Mouse (Mus musculus): ENCODE data around the gene Shb. TPM values are rescaled to one million over a fixed set of nuclear protein-coding genes. Genes with fewer than 3 reads are reported as not detected.

Gene Shb
- total and polyA plus RNA-seq, 2 experiments from 2014 or later: 7.4 to 54.8 TPM

DNA sequence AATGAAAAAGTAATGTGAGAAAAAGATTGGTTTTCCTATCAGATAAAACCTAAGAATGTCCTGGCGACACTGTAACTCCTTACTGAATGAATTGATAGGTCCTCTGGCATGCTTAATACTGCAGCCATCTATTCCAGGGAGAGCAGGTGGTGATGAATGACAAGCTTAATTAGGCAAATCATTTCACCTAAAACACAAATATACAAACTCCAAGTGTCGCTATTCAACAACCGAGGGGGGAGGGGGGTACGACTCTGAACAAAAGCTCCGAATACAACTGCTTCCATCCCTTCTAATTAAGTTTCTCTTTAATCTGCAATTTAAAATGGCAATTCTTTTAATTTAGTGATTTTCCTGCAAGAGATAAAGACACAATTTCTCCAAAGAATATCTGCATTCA, 83.3 kb downstream of the Shb start:
- Histone ChIP-seq H3K9ac (replicated peaks; ENCODE audit: low read depth, low read length) (no peak overlapping the region), H3K4me1 (ENCODE audit: control insufficient read depth, insufficient read depth) (peaks cover 45% of the 10 kb centered on the region), H3K27ac (ENCODE audit: low read depth) (no peak overlapping the region), H3K36me3 (replicated peaks; ENCODE audit: control insufficient read depth, insufficient read depth, low read length) (peaks cover 15% of the 10 kb centered on the region), H3K9me3 (replicated peaks; ENCODE audit: control insufficient read depth, low read length) (no peaks in the 10 kb centered on the region), H3K4me3 (ENCODE audit: low read depth, low read length) (no peak overlapping the region), H3K27me3 (ENCODE audit: control insufficient read depth, insufficient read depth, low read length) (no peaks in the 10 kb centered on the region), H3K4me2 (ENCODE audit: low read depth, low read length) (no peak overlapping the region)
- DNase-seq (ENCODE audit: low spot score): no peak
- 86% methylated on average over 5 of the region's 5 CpGs for WGBS
- TF ChIP-seq CTCF (IDR thresholded peaks at IDR 0.05; ENCODE audit: low read depth): no peak
- TF ChIP-seq EP300 (IDR thresholded peaks at IDR 0.05; ENCODE audit: low read depth): no peak
- ATAC-seq (ENCODE audit: insufficient read depth, low read depth): no peak

DNA sequence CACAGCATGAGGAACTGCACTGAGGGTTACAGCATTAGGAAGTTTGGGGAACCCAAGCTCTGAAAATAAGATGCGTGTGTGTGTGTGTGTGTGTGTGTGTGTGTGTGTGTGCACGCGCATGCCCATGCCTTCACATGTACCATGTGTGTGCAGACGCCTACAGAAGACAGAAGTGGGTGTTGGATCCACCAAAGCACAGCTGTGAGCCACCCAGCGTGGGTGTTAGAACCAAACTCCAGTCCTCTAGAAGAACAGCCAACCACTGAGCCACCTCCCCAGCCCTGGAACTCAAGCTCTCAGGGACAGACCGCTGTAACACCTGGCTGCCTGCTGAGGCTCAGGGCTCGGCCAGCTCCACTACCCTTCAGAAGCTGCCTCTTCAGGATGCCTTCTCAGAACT, 83.8 kb downstream of the Shb start:
- TF ChIP-seq EP300 (IDR thresholded peaks at IDR 0.05; ENCODE audit: low read depth) (no peak), CTCF (IDR thresholded peaks at IDR 0.05; ENCODE audit: low read depth) (no peak)
- Histone ChIP-seq H3K4me1 (ENCODE audit: control insufficient read depth, insufficient read depth) (peaks cover 50% of the 10 kb centered on the region), H3K9ac (replicated peaks; ENCODE audit: low read depth, low read length) (no peak overlapping the region)

DNA sequence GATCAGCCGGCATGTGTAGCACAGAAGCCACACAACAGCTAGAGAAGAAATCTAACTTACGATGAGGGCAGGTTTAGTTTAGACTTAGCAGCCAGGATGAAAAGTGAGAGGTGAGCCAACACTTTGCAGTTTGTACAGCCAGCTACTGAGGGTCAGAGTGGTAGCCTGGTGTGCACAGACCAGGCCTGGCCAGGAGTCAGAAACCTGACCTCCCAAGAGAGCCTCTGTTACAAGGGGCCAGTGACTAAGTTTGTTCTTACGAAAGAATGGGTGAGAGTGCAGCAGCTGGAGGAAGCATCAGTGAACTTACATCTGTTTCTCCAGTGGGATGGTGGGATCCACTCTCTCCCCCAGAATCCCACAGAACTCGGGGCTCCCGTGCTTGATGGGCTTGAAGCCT, 85.1 kb downstream of the Shb start:
- Histone ChIP-seq H3K27ac (ENCODE audit: low read depth) (no peak overlapping the region), H3K4me1 (ENCODE audit: control insufficient read depth, insufficient read depth) (peaks cover 43% of the 10 kb centered on the region), H3K27me3 (ENCODE audit: control insufficient read depth, insufficient read depth, low read length) (no peaks in the 10 kb centered on the region), H3K4me3 (ENCODE audit: low read depth, low read length) (no peak overlapping the region), H3K4me2 (ENCODE audit: low read depth, low read length) (no peak overlapping the region), H3K9ac (replicated peaks; ENCODE audit: low read depth, low read length) (no peak overlapping the region), H3K36me3 (replicated peaks; ENCODE audit: control insufficient read depth, insufficient read depth, low read length) (peaks cover 28% of the 10 kb centered on the region), H3K9me3 (replicated peaks; ENCODE audit: control insufficient read depth, low read length) (no peaks in the 10 kb centered on the region)
- DNase-seq (ENCODE audit: low spot score) (no peak), ATAC-seq (ENCODE audit: insufficient read depth, low read depth) (no peak)
- no peak for TF ChIP-seq EP300 (IDR thresholded peaks at IDR 0.05; ENCODE audit: low read depth)
- no peak for TF ChIP-seq CTCF (IDR thresholded peaks at IDR 0.05; ENCODE audit: low read depth)
- 80% methylated on average over 5 of the region's 5 CpGs for WGBS

More for the DNA sequence above, 83.8 kb downstream of the Shb start:
- Histone ChIP-seq H3K4me3 (ENCODE audit: low read depth, low read length) (no peak overlapping the region), H3K36me3 (replicated peaks; ENCODE audit: control insufficient read depth, insufficient read depth, low read length) (peaks cover 17% of the 10 kb centered on the region), H3K27me3 (ENCODE audit: control insufficient read depth, insufficient read depth, low read length) (no peaks in the 10 kb centered on the region), H3K9me3 (replicated peaks; ENCODE audit: control insufficient read depth, low read length) (no peaks in the 10 kb centered on the region), H3K27ac (ENCODE audit: low read depth) (no peak overlapping the region), H3K4me2 (ENCODE audit: low read depth, low read length) (no peak overlapping the region)
- 90% methylated on average over 7 of the region's 7 CpGs for WGBS
- ATAC-seq (ENCODE audit: insufficient read depth, low read depth) (no peak), DNase-seq (ENCODE audit: low spot score) (no peak)

DNA sequence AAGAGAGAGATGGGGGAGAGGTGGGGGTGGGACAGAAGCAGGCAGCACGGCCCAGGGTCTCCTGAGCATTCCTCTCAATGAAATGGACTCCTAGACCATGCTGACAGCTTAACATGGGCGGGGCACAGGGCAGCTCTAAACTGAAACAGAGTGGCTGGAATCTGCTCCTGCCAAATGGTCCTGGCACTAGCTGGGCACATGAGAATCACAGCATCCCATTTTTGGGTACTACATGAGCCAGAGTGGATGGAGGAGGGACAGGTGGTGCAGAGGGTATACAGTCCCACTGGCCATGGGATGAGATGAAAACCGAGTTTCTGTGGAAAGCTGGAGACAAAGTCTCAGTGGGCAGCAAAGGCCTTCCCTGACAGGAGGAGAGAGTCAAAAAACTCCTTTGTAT, 87.0 kb downstream of the Shb start:
- Histone ChIP-seq H3K4me2 (ENCODE audit: low read depth, low read length) (no peak overlapping the region), H3K4me1 (ENCODE audit: control insufficient read depth, insufficient read depth) (peaks cover 37% of the 10 kb centered on the region), H3K9me3 (replicated peaks; ENCODE audit: control insufficient read depth, low read length) (no peaks in the 10 kb centered on the region), H3K27me3 (ENCODE audit: control insufficient read depth, insufficient read depth, low read length) (no peaks in the 10 kb centered on the region), H3K9ac (replicated peaks; ENCODE audit: low read depth, low read length) (no peak overlapping the region), H3K4me3 (ENCODE audit: low read depth, low read length) (no peak overlapping the region), H3K36me3 (replicated peaks; ENCODE audit: control insufficient read depth, insufficient read depth, low read length) (peaks cover 33% of the 10 kb centered on the region), H3K27ac (ENCODE audit: low read depth) (peak overlapping the region; percentile 78)
- ATAC-seq (ENCODE audit: insufficient read depth, low read depth) (no peak; the same call in 1 of the 2 replicates), DNase-seq (ENCODE audit: low spot score) (no peak)
- TF ChIP-seq CTCF (IDR thresholded peaks at IDR 0.05; ENCODE audit: low read depth): no peak
- TF ChIP-seq EP300 (IDR thresholded peaks at IDR 0.05; ENCODE audit: low read depth): no peak
- 38% methylated on average over 3 of the region's 3 CpGs for WGBS

DNA sequence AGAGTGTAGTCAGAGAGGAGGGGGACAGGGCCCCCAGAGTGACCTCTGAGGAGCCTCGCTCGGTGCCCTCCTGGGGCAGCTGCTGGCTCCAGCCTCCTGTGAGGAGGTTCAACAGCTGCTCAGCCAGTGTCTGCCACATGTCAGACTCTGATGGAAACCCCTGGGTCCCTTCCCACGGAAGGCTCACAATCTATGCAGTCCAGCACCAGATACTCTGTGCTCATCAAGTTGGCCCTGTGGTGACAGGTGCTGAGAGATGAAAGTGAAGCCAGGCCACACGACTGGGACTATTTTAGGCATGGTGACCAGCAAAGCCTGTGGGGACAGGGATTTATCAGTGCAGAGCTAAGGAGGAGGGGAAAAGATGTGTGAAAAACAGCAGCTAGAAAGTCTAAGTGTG, 87.5 kb downstream of the Shb start:
- Histone ChIP-seq H3K9ac (replicated peaks; ENCODE audit: low read depth, low read length) (no peak overlapping the region), H3K4me1 (ENCODE audit: control insufficient read depth, insufficient read depth) (peaks cover 37% of the 10 kb centered on the region), H3K4me2 (ENCODE audit: low read depth, low read length) (no peak overlapping the region), H3K27me3 (ENCODE audit: control insufficient read depth, insufficient read depth, low read length) (no peaks in the 10 kb centered on the region), H3K9me3 (replicated peaks; ENCODE audit: control insufficient read depth, low read length) (no peaks in the 10 kb centered on the region), H3K27ac (ENCODE audit: low read depth) (peak overlapping the region; percentile 78), H3K36me3 (replicated peaks; ENCODE audit: control insufficient read depth, insufficient read depth, low read length) (peaks cover 37% of the 10 kb centered on the region), H3K4me3 (ENCODE audit: low read depth, low read length) (no peak overlapping the region)
- TF ChIP-seq EP300 (IDR thresholded peaks at IDR 0.05; ENCODE audit: low read depth): peak; percentile 73
- TF ChIP-seq CTCF (IDR thresholded peaks at IDR 0.05; ENCODE audit: low read depth): no peak
- WGBS: 25% methylated on average over 4 of the region's 4 CpGs
- ATAC-seq (ENCODE audit: insufficient read depth, low read depth) (peak; percentile 89), DNase-seq (ENCODE audit: low spot score) (peak; percentile 84)

DNA sequence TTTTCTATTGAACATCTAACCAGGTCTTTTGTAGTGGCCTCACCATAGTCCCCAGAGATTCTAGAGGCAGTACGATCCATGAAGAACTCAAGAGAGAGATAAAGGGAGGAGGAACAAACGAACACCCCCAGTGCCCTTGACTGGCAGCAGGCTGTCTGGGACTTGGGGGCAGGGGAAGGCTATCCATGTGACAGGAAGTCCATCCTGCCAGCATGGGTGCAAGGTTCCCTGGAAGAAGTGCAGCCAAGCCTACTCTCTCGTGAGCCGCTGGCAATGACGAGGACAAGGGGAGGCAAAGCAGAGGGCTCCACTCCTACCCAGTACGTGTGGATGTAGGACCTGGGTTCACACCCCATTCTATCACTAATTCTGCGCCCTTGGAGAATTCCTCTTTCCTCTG, 88.6 kb downstream of the Shb start:
- DNase-seq (ENCODE audit: low spot score): no peak
- peaks cover 37% of the 10 kb centered on the region for H3K36me3 ChIP-seq (replicated peaks; ENCODE audit: control insufficient read depth, insufficient read depth, low read length)
- H3K27me3 ChIP-seq (ENCODE audit: control insufficient read depth, insufficient read depth, low read length): no peaks in the 10 kb centered on the region
- no peak for ATAC-seq (ENCODE audit: insufficient read depth, low read depth)
- no peak overlapping the region for H3K4me3 ChIP-seq (ENCODE audit: low read depth, low read length)
- TF ChIP-seq CTCF (IDR thresholded peaks at IDR 0.05; ENCODE audit: low read depth) (no peak), EP300 (IDR thresholded peaks at IDR 0.05; ENCODE audit: low read depth) (no peak)
- no peak overlapping the region for H3K9ac ChIP-seq (replicated peaks; ENCODE audit: low read depth, low read length)
- no peak overlapping the region for H3K4me2 ChIP-seq (ENCODE audit: low read depth, low read length)
- H3K4me1 ChIP-seq (ENCODE audit: control insufficient read depth, insufficient read depth): peaks cover 37% of the 10 kb centered on the region
- 49% methylated on average over 7 of the region's 7 CpGs for WGBS
- no peak overlapping the region for H3K27ac ChIP-seq (ENCODE audit: low read depth)
- H3K9me3 ChIP-seq (replicated peaks; ENCODE audit: control insufficient read depth, low read length): no peaks in the 10 kb centered on the region

All from heart, postnatal 0 days (tissue).